In genomic region chr1:43305349-43306278, GRCm38 (mm10) we compare ENCODE assay signal across 11 mouse cellular contexts.
DNase-seq lines count a peak whose midpoint lies in the region; ATAC-seq lines count a peak whose summit lies in the region.
"Had no signal": no experiment of that assay in that cellular context is flagged by ENCODE, and none has a peak within 500 bp of the region (broad histone marks: within the 10 kb centered on the region; RNA-seq: fewer than 3 reads in every experiment).

No protein-coding gene starts in this region.

- no peaks in the 10 kb centered on the region for H3K9me3 ChIP-seq in embryonic facial prominence, embryonic 14.5 days (ENCODE audit: control insufficient read depth, low read length)
- H3K9me3 ChIP-seq in limb, embryonic 15.5 days, result no peaks in the 10 kb centered on the region

- H3K9ac ChIP-seq in embryonic facial prominence, embryonic 14.5 days (ENCODE audit: low read depth, low read length), result no peak overlapping the region
- no peak overlapping the region for H3K9ac ChIP-seq in limb, embryonic 15.5 days

- peak; percentile 70; the same call in 1 of the 2 replicates for ATAC-seq in embryonic facial prominence, embryonic 14.5 days (ENCODE audit: low read depth)
- ATAC-seq in limb, embryonic 15.5 days (ENCODE audit: insufficient number of reproducible peaks, low FRiP score, low TSS enrichment, low read depth), result peak; percentile 63
- ATAC-seq: forebrain, embryonic 14.5 days had no signal

- H3K4me1 ChIP-seq in embryonic facial prominence, embryonic 14.5 days (ENCODE audit: control insufficient read depth, insufficient read depth, low read length), result peaks cover 11% of the 10 kb centered on the region; the same call in 1 of the 2 replicates
- H3K4me1 ChIP-seq in limb, embryonic 15.5 days, result peaks cover 8% of the 10 kb centered on the region; the same call in 1 of the 2 replicates

- peak overlapping the region; percentile 44 for H3K27ac ChIP-seq in embryonic facial prominence, embryonic 14.5 days (replicated peaks; ENCODE audit: low read depth, low read length)
- peak overlapping the region; percentile 30 for H3K27ac ChIP-seq in limb, embryonic 15.5 days

- H3K27me3 ChIP-seq in embryonic facial prominence, embryonic 14.5 days (replicated peaks; ENCODE audit: control insufficient read depth, insufficient read depth, low read length), result no peaks in the 10 kb centered on the region
- H3K27me3 ChIP-seq in limb, embryonic 15.5 days, result no peaks in the 10 kb centered on the region

- WGBS in embryonic facial prominence, embryonic 14.5 days, result 35% methylated on average over 9 of the region's 9 CpGs
- 34% methylated on average over 9 of the region's 9 CpGs for WGBS in limb, embryonic 15.5 days

- no peaks in the 10 kb centered on the region for H3K36me3 ChIP-seq in embryonic facial prominence, embryonic 14.5 days (ENCODE audit: control insufficient read depth, insufficient read depth, low read length)
- no peaks in the 10 kb centered on the region for H3K36me3 ChIP-seq in limb, embryonic 15.5 days

- peak; percentile 40 for DNase-seq in kidney, adult 11 months
- no peak for DNase-seq in kidney, postnatal 10 days
- DNase-seq in embryonic facial prominence, embryonic 14.5 days (ENCODE audit: low spot score), result peak; percentile 70
- peak; percentile 49 to 56 for DNase-seq in kidney, adult 8-10 months
- no peak for DNase-seq in c-Kit-positive CD71-positive TER-119-positive erythroid progenitor cells, embryonic 14.5 days (ENCODE audit: low spot score)
- DNase-seq in cerebellum, adult 9-10 months, result no peak
- no peak for DNase-seq in layer of hippocampus, adult 9-10 months (ENCODE audit: low spot score)
- DNase-seq: embryo, embryonic 11 days; heart, postnatal 14 days had no signal

- no peak overlapping the region for H3K4me2 ChIP-seq in embryonic facial prominence, embryonic 14.5 days (ENCODE audit: low read depth, low read length)
- H3K4me2 ChIP-seq in limb, embryonic 15.5 days, result no peak overlapping the region

- no peak overlapping the region for H3K4me3 ChIP-seq in embryonic facial prominence, embryonic 14.5 days (ENCODE audit: low read depth, low read length)
- H3K4me3 ChIP-seq in limb, embryonic 15.5 days, result no peak overlapping the region

Comparison
In these comparisons a context has a peak if more than half of its experiments do, and no peak if none do; other contexts are left out.
1. DNase-seq: peak in kidney, adult 11 months (single experiment), embryonic facial prominence, embryonic 14.5 days (single experiment) and kidney, adult 8-10 months (2 of 2); none in kidney, postnatal 10 days (single experiment), c-Kit-positive CD71-positive TER-119-positive erythroid progenitor cells, embryonic 14.5 days (single experiment), cerebellum, adult 9-10 months (single experiment) and layer of hippocampus, adult 9-10 months (single experiment).